Mouse (Mus musculus) lung, postnatal 0 days (tissue): ENCODE results near the gene Fam69a. TPM values are rescaled to one million over a fixed set of nuclear protein-coding genes. Genes with fewer than 3 reads are reported as not detected.

Experiments
- ATAC-seq: fragments of 200-750 bp; cut with Nextera tagmentation; 2 replicates; pipeline ENCODE4 v1.8.0; 2017; ENCODE audit warnings: moderate library complexity
- DNase-seq: peaks from one replicate; pipeline ENCODE4 v3.0.0-alpha.2; 2016; ENCODE audit warnings: low spot score
- H3K27ac ChIP-seq: fragments of 300-500 bp; sonication (generic); 2 replicates; pipeline ENCODE4 v1.5.1; 2014; ENCODE audit warnings: antibody characterized with exemption, mild to moderate bottlenecking, low read length, mixed read lengths
- H3K27me3 ChIP-seq: fragments of 300-500 bp; sonication (generic); replicated peaks from 2 replicates; pipeline ENCODE4 v1.6.1; 2014; ENCODE audit warnings: low read length, mixed read lengths; ENCODE audit not compliant: insufficient read depth
- H3K36me3 ChIP-seq: fragments of 300-500 bp; sonication (generic); 2 replicates; pipeline ENCODE4 v1.6.1; 2014; ENCODE audit warnings: low read length, mixed read lengths; ENCODE audit not compliant: insufficient read depth
- H3K4me1 ChIP-seq: fragments of 300-500 bp; sonication (generic); 2 replicates; pipeline ENCODE4 v1.6.1; 2014; ENCODE audit warnings: antibody characterized with exemption, low read depth, low read length, mixed read lengths; ENCODE audit not compliant: insufficient read depth
- H3K4me2 ChIP-seq: fragments of 300-500 bp; sonication (generic); replicated peaks from 2 replicates; pipeline ENCODE4 v1.6.1; 2014; ENCODE audit warnings: low read depth, mild to moderate bottlenecking, low read length, moderate library complexity, mixed read lengths
- H3K4me3 ChIP-seq: fragments of 300-500 bp; sonication (generic); 2 replicates; pipeline ENCODE4 v1.5.1; 2014; ENCODE audit warnings: low read depth, low read length
- H3K9ac ChIP-seq: fragments of 300-500 bp; sonication (generic); replicated peaks from 2 replicates; pipeline ENCODE4 v1.6.1; 2014; ENCODE audit warnings: low read depth, mild to moderate bottlenecking
- H3K9me3 ChIP-seq: fragments of 300-500 bp; sonication (generic); 2 replicates; pipeline ENCODE4 v1.6.1; 2016; ENCODE audit warnings: low read length, mixed read lengths
- CTCF ChIP-seq: IDR thresholded peaks from 2 replicates; pipeline ENCODE4 v1.5.1; 2016; ENCODE audit warnings: antibody characterized with exemption, mild to moderate bottlenecking
- EP300 ChIP-seq: IDR thresholded peaks from 2 replicates; pipeline ENCODE4 v1.6.1; 2016; ENCODE audit warnings: antibody characterized with exemption, mild to moderate bottlenecking, control low read depth
- WGBS: fragments of 180-500 bp; shearing (Covaris S2); extraction: QIAGEN DNeasy Blood & Tissue Kit; methylation state at CpG from one replicate; pipeline ENCODE4 v1.1.7; 2014; 5-methylcytosine and 5-hydroxymethylcytosine counted together
- polyA plus RNA-seq: library from polyadenylated mRNA; unstranded; fragments of >200 nt; fragmentation: Nextera tagmentation; extraction: Ambion mirVana; gene quantifications from 2 replicates; pipeline ENCODE4 v1.2.1, GENCODE M21; 2015

Fam69a gene
- polyA plus RNA-seq, 1 experiment from 2014 or later, result 33.9 TPM

DNA sequence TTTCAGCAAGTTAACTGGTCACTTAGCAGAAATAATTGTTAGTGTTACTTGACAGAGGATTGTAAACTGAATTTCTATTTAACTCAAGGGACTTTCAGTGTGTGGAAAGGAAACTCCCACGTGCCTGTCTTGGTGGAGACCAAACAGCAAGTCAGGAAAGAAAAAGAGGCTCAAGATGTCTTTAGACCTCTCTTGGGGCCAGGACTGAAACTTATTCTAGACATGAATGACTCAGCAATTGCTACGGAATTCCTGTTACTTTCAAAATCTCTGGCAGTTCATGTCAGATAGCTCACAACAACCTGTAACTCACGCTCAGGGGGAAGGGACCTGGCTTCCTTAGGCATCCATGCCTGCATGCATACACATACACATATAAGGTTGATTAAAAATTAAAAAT, 20.7 kb downstream of the Fam69a start:
- H3K4me1 ChIP-seq, result peaks cover 8% of the 10 kb centered on the region; the same call in 1 of the 2 replicates
- no peaks in the 10 kb centered on the region for H3K9me3 ChIP-seq
- H3K27me3 ChIP-seq, result no peaks in the 10 kb centered on the region
- ATAC-seq (no peak), DNase-seq (peak; percentile 31)
- H3K9ac ChIP-seq, result no peak overlapping the region
- TF ChIP-seq EP300 (no peak), CTCF (no peak)
- no peak overlapping the region for H3K4me3 ChIP-seq
- 34% methylated on average over 3 of the region's 3 CpGs for WGBS
- no peak overlapping the region for H3K27ac ChIP-seq
- no peak overlapping the region for H3K4me2 ChIP-seq
- H3K36me3 ChIP-seq, result no peaks in the 10 kb centered on the region

DNA sequence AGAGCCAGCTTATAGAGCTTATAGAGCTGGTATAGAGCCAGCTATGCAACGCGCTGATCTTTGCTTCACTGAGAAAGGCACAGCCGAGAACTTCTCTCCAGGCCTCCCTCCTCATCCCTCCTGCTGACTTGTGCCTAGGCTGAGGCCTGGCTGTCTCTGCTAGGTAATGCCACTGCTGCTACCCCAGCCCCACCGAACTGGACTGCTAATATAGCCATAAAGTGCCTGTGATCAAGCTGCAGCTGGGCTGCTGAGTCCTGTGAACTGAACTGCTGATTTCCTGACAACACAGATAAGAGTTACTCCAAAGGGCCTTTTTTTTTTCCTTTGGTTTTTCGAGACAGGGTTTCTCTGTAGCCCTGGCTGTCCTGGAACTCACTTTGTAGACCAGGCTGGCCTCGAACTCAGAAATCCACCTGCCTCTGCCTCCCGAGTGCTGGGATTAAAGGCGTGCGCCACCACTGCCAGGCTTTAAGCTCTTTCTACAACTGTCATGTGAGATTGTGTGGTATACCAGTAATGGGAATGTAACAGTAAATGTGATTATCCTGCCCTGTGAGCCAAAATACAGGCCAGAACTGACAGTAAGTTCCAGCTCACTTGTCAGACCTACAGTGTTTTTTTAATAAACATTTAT, 21.4 kb downstream of the Fam69a start:
- H3K27me3 ChIP-seq, result no peaks in the 10 kb centered on the region
- no peak overlapping the region for H3K27ac ChIP-seq
- no peak for DNase-seq
- ATAC-seq, result no peak
- H3K9ac ChIP-seq, result no peak overlapping the region
- no peaks in the 10 kb centered on the region for H3K36me3 ChIP-seq
- H3K9me3 ChIP-seq, result no peaks in the 10 kb centered on the region
- no peak overlapping the region for H3K4me2 ChIP-seq
- WGBS, result 80% methylated on average over 9 of the region's 9 CpGs
- TF ChIP-seq EP300, result no peak
- TF ChIP-seq CTCF, result no peak
- peaks cover 10% of the 10 kb centered on the region; the same call in 1 of the 2 replicates for H3K4me1 ChIP-seq
- H3K4me3 ChIP-seq, result no peak overlapping the region

DNA sequence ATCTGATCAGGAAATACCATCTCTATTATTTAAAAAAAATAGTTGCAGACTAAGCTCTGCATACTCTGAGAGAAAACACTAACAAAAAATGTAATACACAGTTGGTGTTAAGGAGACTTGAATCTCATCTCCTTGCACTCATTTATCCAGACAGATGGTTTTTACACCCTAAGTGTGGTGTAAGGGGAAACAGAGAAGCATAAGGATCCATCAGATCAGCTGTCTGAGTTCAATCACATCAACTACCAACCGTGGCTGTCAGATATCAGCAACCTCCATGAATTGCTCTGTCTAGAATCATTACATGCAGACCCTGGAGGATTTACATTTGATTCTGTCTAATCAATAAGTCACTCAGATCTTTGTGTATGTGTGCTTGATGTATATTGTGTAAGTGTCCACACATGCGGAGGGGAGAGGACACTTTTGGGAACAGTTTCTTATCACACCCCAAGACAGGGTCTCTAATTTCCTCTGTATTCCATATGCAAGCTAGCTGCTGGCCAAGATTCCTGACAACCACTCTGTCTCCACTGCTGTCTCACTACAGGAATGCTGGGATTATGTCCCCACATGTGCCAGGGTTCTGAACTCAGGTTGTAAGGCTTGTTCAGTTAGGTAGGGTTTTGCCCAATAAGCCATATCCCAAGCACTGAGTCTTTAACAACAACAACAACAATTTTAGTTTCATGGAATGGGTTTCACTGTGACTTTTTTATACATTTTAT, 22.7 kb downstream of the Fam69a start:
- Histone ChIP-seq H3K4me2 (no peak overlapping the region), H3K4me1 (peaks cover 10% of the 10 kb centered on the region; the same call in 1 of the 2 replicates), H3K27ac (no peak overlapping the region), H3K36me3 (no peaks in the 10 kb centered on the region), H3K9ac (no peak overlapping the region), H3K4me3 (no peak overlapping the region), H3K9me3 (no peaks in the 10 kb centered on the region), H3K27me3 (no peaks in the 10 kb centered on the region)
- 70% methylated on average over 2 of the region's 2 CpGs for WGBS
- no peak for ATAC-seq
- no peak for TF ChIP-seq CTCF
- TF ChIP-seq EP300, result no peak
- DNase-seq, result no peak

DNA sequence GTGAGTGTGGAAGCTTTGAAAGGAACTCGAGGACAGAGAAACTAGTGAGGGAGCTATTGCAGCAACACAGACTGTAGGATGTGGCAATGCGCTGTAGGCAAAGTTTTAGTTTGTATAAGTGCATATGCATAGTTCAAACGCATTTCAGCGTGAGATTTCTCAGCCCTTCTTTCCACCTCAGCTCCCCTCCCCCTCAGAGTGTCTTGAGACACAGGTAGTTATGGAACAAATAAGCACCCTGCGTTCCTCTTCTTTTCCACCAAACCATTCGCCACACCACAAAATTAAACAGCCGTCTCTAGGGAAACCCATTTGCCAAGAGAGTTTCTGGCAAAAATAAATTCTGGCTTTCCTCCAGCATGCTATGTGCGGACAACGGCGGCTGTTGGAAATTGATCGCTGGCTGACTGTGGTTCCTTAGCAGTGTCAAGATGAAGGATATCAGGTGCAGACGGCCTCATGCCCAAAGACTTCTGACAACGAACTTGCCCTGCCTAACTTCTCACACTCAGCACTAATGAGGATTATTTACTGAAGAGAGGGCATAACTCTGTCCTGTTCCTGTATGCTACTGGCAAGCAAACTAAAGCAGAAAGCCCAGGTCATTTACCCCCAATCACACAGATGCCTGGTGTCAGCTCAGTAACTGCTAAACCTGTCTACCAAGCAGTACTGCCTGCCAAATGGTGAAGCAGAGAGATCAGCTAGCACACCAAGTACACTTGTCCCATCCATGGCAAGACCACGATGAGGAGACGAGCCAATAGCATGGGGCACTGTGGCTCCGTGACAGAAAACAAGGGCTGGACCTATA, 25.2 kb downstream of the Fam69a start:
- DNase-seq (peak; percentile 57), ATAC-seq (peak; percentile 68)
- H3K9ac ChIP-seq, result 0 out of 2 replicates have a peak overlapping the region, but pooled peaks have one; percentile 16
- peak overlapping the region; percentile 26; the same call in 1 of the 2 replicates for H3K4me3 ChIP-seq
- 29% methylated on average over 16 of the region's 16 CpGs for WGBS
- H3K4me1 ChIP-seq, result peaks cover 10% of the 10 kb centered on the region; the same call in 1 of the 2 replicates
- no peaks in the 10 kb centered on the region for H3K9me3 ChIP-seq
- TF ChIP-seq EP300 (no peak), CTCF (no peak)
- H3K27me3 ChIP-seq, result no peaks in the 10 kb centered on the region
- no peaks in the 10 kb centered on the region for H3K36me3 ChIP-seq
- H3K4me2 ChIP-seq, result peak overlapping the region; percentile 43
- H3K27ac ChIP-seq, result peak overlapping the region; percentile 43; the same call in 1 of the 2 replicates

DNA sequence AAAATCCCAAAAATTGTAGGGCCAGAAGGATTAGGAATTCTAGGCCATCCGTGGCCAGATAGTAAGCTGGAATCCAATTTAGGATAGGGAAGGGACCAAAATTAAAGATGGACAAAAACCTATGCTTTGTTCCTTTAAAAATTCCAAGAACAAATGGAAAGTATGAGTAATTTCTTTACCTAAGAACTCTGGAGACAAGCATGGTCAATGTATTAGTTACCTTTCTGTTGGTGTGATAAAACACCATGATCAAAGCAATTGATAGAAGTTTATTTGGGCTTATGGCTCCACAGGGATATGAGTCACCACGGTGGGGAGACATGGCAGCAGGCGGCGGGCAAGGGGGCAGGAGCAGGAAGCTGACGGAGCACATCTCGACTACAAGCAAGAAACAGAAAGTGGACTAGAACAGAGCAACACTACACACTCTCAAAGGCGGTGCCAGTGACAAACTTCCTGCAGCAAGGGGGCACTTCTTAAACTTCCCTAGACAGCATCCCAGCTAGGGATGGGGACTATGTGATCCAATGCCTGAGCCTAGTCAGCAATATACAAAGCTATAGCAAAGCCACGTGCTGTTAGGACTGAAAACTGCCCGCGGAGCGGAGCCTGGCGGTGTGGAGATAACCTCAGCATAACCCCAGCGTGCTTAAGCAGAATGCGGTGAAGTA, 26.2 kb downstream of the Fam69a start:
- peaks cover 10% of the 10 kb centered on the region; the same call in 1 of the 2 replicates for H3K4me1 ChIP-seq
- peak overlapping the region; percentile 39 for H3K9ac ChIP-seq
- peak overlapping the region; percentile 43 for H3K4me2 ChIP-seq
- no peaks in the 10 kb centered on the region for H3K9me3 ChIP-seq
- H3K27ac ChIP-seq, result no peak overlapping the region
- H3K36me3 ChIP-seq, result no peaks in the 10 kb centered on the region
- DNase-seq (peak; percentile 57), ATAC-seq (peak; percentile 76)
- peak overlapping the region; percentile 26 for H3K4me3 ChIP-seq
- no peaks in the 10 kb centered on the region for H3K27me3 ChIP-seq
- TF ChIP-seq CTCF (peak; percentile 38), EP300 (no peak)
- WGBS, result 33% methylated on average over 14 of the region's 14 CpGs
